Mouse (Mus musculus): Measurements from ENCODE around the gene Igfbp6. TPM values are rescaled to one million over a fixed set of nuclear protein-coding genes. Genes with fewer than 3 reads are reported as not detected.

Igfbp6 gene
- polyA plus RNA-seq, 1 experiment from 2014 or later = 1.4 TPM

GRCm38 (mm10) chr15:102173581-102173980, 29.4 kb downstream of the Igfbp6 start:
- Histone ChIP-seq H3K9me3 (no peaks in the 10 kb centered on the region; the same call in 1 of the 2 replicates), H3K36me3 (no peaks in the 10 kb centered on the region), H3K9ac (replicated peaks) (no peak overlapping the region), H3K4me3 (no peak overlapping the region), H3K27ac (replicated peaks) (no peak overlapping the region), H3K4me1 (no peaks in the 10 kb centered on the region), H3K4me2 (replicated peaks) (no peak overlapping the region), H3K27me3 (no peaks in the 10 kb centered on the region)
- WGBS = 88% methylated on average over 3 of the region's 3 CpGs
- ATAC-seq (replicated peaks) = no peak

- Histone ChIP-seq H3K4me2 (replicated peaks) (no peak overlapping the region), H3K27ac (replicated peaks) (no peak overlapping the region), H3K27me3 (no peaks in the 10 kb centered on the region), H3K36me3 (no peaks in the 10 kb centered on the region), H3K9me3 (no peaks in the 10 kb centered on the region; the same call in 1 of the 2 replicates), H3K4me1 (no peaks in the 10 kb centered on the region), H3K9ac (replicated peaks) (no peak overlapping the region), H3K4me3 (no peak overlapping the region)
- ATAC-seq (replicated peaks) = no peak
- WGBS = 90% methylated on average over 16 of the region's 16 CpGs
Measured at GRCm38 (mm10) chr15:102175736-102176319, 31.7 kb downstream of the Igfbp6 start.

- WGBS = 87% methylated on average over 7 of the region's 7 CpGs
- H3K4me1 ChIP-seq = no peaks in the 10 kb centered on the region
- no peak for ATAC-seq (replicated peaks)
- H3K9ac ChIP-seq (replicated peaks) = no peak overlapping the region
- no peaks in the 10 kb centered on the region for H3K27me3 ChIP-seq
- H3K4me3 ChIP-seq = no peak overlapping the region
- no peak overlapping the region for H3K4me2 ChIP-seq (replicated peaks)
- H3K36me3 ChIP-seq = no peaks in the 10 kb centered on the region
- no peak overlapping the region for H3K27ac ChIP-seq (replicated peaks)
- no peaks in the 10 kb centered on the region; the same call in 1 of the 2 replicates for H3K9me3 ChIP-seq
Measured at GRCm38 (mm10) chr15:102176571-102177316, 32.6 kb downstream of the Igfbp6 start.

- H3K27ac ChIP-seq (replicated peaks) = no peak overlapping the region
- 84% methylated on average over 8 of the region's 8 CpGs for WGBS
- ATAC-seq (replicated peaks) = no peak
- no peak overlapping the region for H3K4me2 ChIP-seq (replicated peaks)
- no peak overlapping the region for H3K4me3 ChIP-seq
- no peaks in the 10 kb centered on the region; the same call in 1 of the 2 replicates for H3K9me3 ChIP-seq
- H3K9ac ChIP-seq (replicated peaks) = no peak overlapping the region
- no peaks in the 10 kb centered on the region for H3K36me3 ChIP-seq
- H3K4me1 ChIP-seq = no peaks in the 10 kb centered on the region
- no peaks in the 10 kb centered on the region for H3K27me3 ChIP-seq
Measured at GRCm38 (mm10) chr15:102177417-102177816, 33.3 kb downstream of the Igfbp6 start.

- 18% methylated on average over 6 of the region's 6 CpGs for WGBS
- H3K27me3 ChIP-seq = no peaks in the 10 kb centered on the region
- no peaks in the 10 kb centered on the region for H3K4me1 ChIP-seq
- no peaks in the 10 kb centered on the region for H3K36me3 ChIP-seq
- ATAC-seq (replicated peaks) = no peak
- H3K4me2 ChIP-seq (replicated peaks) = no peak overlapping the region
- H3K9me3 ChIP-seq = no peaks in the 10 kb centered on the region; the same call in 1 of the 2 replicates
- no peak overlapping the region for H3K4me3 ChIP-seq
- H3K9ac ChIP-seq (replicated peaks) = no peak overlapping the region
- H3K27ac ChIP-seq (replicated peaks) = no peak overlapping the region
Measured at GRCm38 (mm10) chr15:102178279-102178678, 34.1 kb downstream of the Igfbp6 start.

- Histone ChIP-seq H3K9me3 (no peaks in the 10 kb centered on the region; the same call in 1 of the 2 replicates), H3K27me3 (no peaks in the 10 kb centered on the region), H3K9ac (replicated peaks) (no peak overlapping the region), H3K4me3 (no peak overlapping the region), H3K4me2 (replicated peaks) (no peak overlapping the region), H3K27ac (replicated peaks) (no peak overlapping the region), H3K4me1 (no peaks in the 10 kb centered on the region), H3K36me3 (no peaks in the 10 kb centered on the region)
- WGBS = 76% methylated on average over 9 of the region's 9 CpGs
- no peak for ATAC-seq (replicated peaks)
Measured at GRCm38 (mm10) chr15:102179106-102179505, 34.9 kb downstream of the Igfbp6 start.

- no peak overlapping the region for H3K9ac ChIP-seq (replicated peaks)
- no peak for ATAC-seq (replicated peaks)
- no peaks in the 10 kb centered on the region for H3K27me3 ChIP-seq
- no peaks in the 10 kb centered on the region for H3K9me3 ChIP-seq
- WGBS = 92% methylated on average over 14 of the region's 14 CpGs
- H3K4me1 ChIP-seq = no peaks in the 10 kb centered on the region
- no peaks in the 10 kb centered on the region for H3K36me3 ChIP-seq
- H3K4me3 ChIP-seq = no peak overlapping the region
- H3K27ac ChIP-seq (replicated peaks) = no peak overlapping the region
- no peak overlapping the region for H3K4me2 ChIP-seq (replicated peaks)
Measured at GRCm38 (mm10) chr15:102179924-102180323, 35.8 kb downstream of the Igfbp6 start.

- Histone ChIP-seq H3K27ac (replicated peaks) (no peak overlapping the region), H3K4me2 (replicated peaks) (no peak overlapping the region), H3K9ac (replicated peaks) (no peak overlapping the region), H3K4me3 (no peak overlapping the region), H3K9me3 (no peaks in the 10 kb centered on the region), H3K27me3 (no peaks in the 10 kb centered on the region), H3K36me3 (no peaks in the 10 kb centered on the region), H3K4me1 (no peaks in the 10 kb centered on the region)
- ATAC-seq (replicated peaks) = no peak
- WGBS = 83% methylated on average over 3 of the region's 3 CpGs
Measured at GRCm38 (mm10) chr15:102183076-102183475, 38.9 kb downstream of the Igfbp6 start.

- no peak overlapping the region for H3K27ac ChIP-seq (replicated peaks)
- ATAC-seq (replicated peaks) = no peak
- no peaks in the 10 kb centered on the region for H3K36me3 ChIP-seq
- H3K4me3 ChIP-seq = no peak overlapping the region
- no peak overlapping the region for H3K9ac ChIP-seq (replicated peaks)
- H3K4me2 ChIP-seq (replicated peaks) = no peak overlapping the region
- no peaks in the 10 kb centered on the region for H3K27me3 ChIP-seq
- H3K4me1 ChIP-seq = no peaks in the 10 kb centered on the region
- H3K9me3 ChIP-seq = no peaks in the 10 kb centered on the region
- 81% methylated on average over 11 of the region's 11 CpGs for WGBS
Measured at GRCm38 (mm10) chr15:102186239-102186638, 42.1 kb downstream of the Igfbp6 start.

GRCm38 (mm10) chr15:102188096-102188495, 43.9 kb downstream of the Igfbp6 start:
- H3K9ac ChIP-seq (replicated peaks) = no peak overlapping the region
- no peaks in the 10 kb centered on the region for H3K9me3 ChIP-seq
- WGBS = 90% methylated on average over 10 of the region's 10 CpGs
- H3K4me1 ChIP-seq = no peaks in the 10 kb centered on the region
- H3K27ac ChIP-seq (replicated peaks) = no peak overlapping the region
- no peak overlapping the region for H3K4me3 ChIP-seq
- H3K36me3 ChIP-seq = no peaks in the 10 kb centered on the region
- H3K27me3 ChIP-seq = no peaks in the 10 kb centered on the region
- H3K4me2 ChIP-seq (replicated peaks) = no peak overlapping the region
- ATAC-seq (replicated peaks) = no peak

GRCm38 (mm10) chr15:102188883-102189282, 44.7 kb downstream of the Igfbp6 start:
- Histone ChIP-seq H3K4me1 (no peaks in the 10 kb centered on the region), H3K36me3 (no peaks in the 10 kb centered on the region), H3K4me2 (replicated peaks) (no peak overlapping the region), H3K9ac (replicated peaks) (no peak overlapping the region), H3K4me3 (no peak overlapping the region), H3K27me3 (no peaks in the 10 kb centered on the region), H3K9me3 (no peaks in the 10 kb centered on the region), H3K27ac (replicated peaks) (no peak overlapping the region)
- ATAC-seq (replicated peaks) = no peak
- 54% methylated on average over 6 of the region's 6 CpGs for WGBS

- WGBS = 80% methylated on average over 7 of the region's 7 CpGs
- Histone ChIP-seq H3K9me3 (no peaks in the 10 kb centered on the region), H3K27ac (replicated peaks) (no peak overlapping the region), H3K9ac (replicated peaks) (no peak overlapping the region), H3K27me3 (no peaks in the 10 kb centered on the region), H3K4me1 (no peaks in the 10 kb centered on the region), H3K4me3 (no peak overlapping the region), H3K36me3 (no peaks in the 10 kb centered on the region), H3K4me2 (replicated peaks) (no peak overlapping the region)
- no peak for ATAC-seq (replicated peaks)
Measured at GRCm38 (mm10) chr15:102191699-102192098, 47.5 kb downstream of the Igfbp6 start.

Data from forebrain, embryonic 15.5 days (tissue).